Mouse (Mus musculus) bone marrow macrophage, adult 2 months (primary cell): Measurements from ENCODE around the gene Hoxa13. TPM values are rescaled to one million over a fixed set of nuclear protein-coding genes. Genes with fewer than 3 reads are reported as not detected.

Experiments
- H3K27ac ChIP-seq: 2 replicates; pipeline ENCODE4 v1.5.1; 2012; ENCODE audit warnings: low read depth, low read length; ENCODE audit not compliant: insufficient read depth
- H3K4me1 ChIP-seq: 2 replicates; pipeline ENCODE4 v1.6.1; 2012; ENCODE audit warnings: low read length; ENCODE audit not compliant: control insufficient read depth, insufficient read depth
- H3K4me3 ChIP-seq: 2 replicates; pipeline ENCODE4 v1.5.1; 2012; ENCODE audit warnings: mild to moderate bottlenecking, low read length, moderate library complexity; ENCODE audit not compliant: insufficient read depth
- CTCF ChIP-seq: IDR thresholded peaks from 2 replicates; pipeline ENCODE4 v1.5.1; 2012; ENCODE audit warnings: low read depth, mild to moderate bottlenecking, low read length, moderate library complexity
- POLR2A ChIP-seq: IDR thresholded peaks from 2 replicates; pipeline ENCODE4 v1.6.1; 2012; ENCODE audit warnings: mild to moderate bottlenecking, low read depth, low read length, borderline replicate concordance
- polyA plus RNA-seq: library from polyadenylated mRNA; stranded (reverse); fragments of >200 nt; gene quantifications from 2 replicates; pipeline ENCODE4 v1.2.4, GENCODE M21; 2012; ENCODE audit not compliant: missing spikeins, insufficient read depth, insufficient read length

Gene Hoxa13
- polyA plus RNA-seq, 1 experiment, result not detected

- no peak for TF ChIP-seq POLR2A
- no peak for TF ChIP-seq CTCF
- Histone ChIP-seq H3K27ac (no peak overlapping the region), H3K4me3 (peak overlapping the region; percentile 31), H3K4me1 (no peaks in the 10 kb centered on the region)
Observed at GRCm38 (mm10) chr6:52291021-52291860, 30.6 kb upstream of the Hoxa13 start.

GRCm38 (mm10) chr6:52290186-52290585, 29.5 kb upstream of the Hoxa13 start:
- Histone ChIP-seq H3K4me1 (no peaks in the 10 kb centered on the region), H3K4me3 (no peak overlapping the region), H3K27ac (no peak overlapping the region)
- TF ChIP-seq CTCF (no peak), POLR2A (no peak)

GRCm38 (mm10) chr6:52283896-52284295, 23.2 kb upstream of the Hoxa13 start:
- Histone ChIP-seq H3K4me1 (no peaks in the 10 kb centered on the region), H3K27ac (no peak overlapping the region), H3K4me3 (no peak overlapping the region)
- TF ChIP-seq POLR2A, result no peak
- TF ChIP-seq CTCF, result no peak

GRCm38 (mm10) chr6:52281084-52281483, 20.4 kb upstream of the Hoxa13 start:
- H3K4me3 ChIP-seq, result no peak overlapping the region
- H3K4me1 ChIP-seq, result no peaks in the 10 kb centered on the region
- TF ChIP-seq CTCF, result no peak
- TF ChIP-seq POLR2A, result no peak
- no peak overlapping the region for H3K27ac ChIP-seq

GRCm38 (mm10) chr6:52276920-52277319, 16.2 kb upstream of the Hoxa13 start:
- TF ChIP-seq CTCF (no peak), POLR2A (no peak)
- Histone ChIP-seq H3K4me1 (no peaks in the 10 kb centered on the region), H3K27ac (no peak overlapping the region), H3K4me3 (no peak overlapping the region)

GRCm38 (mm10) chr6:52276382-52276781, 15.7 kb upstream of the Hoxa13 start:
- TF ChIP-seq POLR2A (no peak), CTCF (no peak)
- Histone ChIP-seq H3K4me3 (no peak overlapping the region), H3K4me1 (no peaks in the 10 kb centered on the region), H3K27ac (no peak overlapping the region)

GRCm38 (mm10) chr6:52275563-52276280, 15.0 kb upstream of the Hoxa13 start:
- H3K4me3 ChIP-seq, result no peak overlapping the region
- TF ChIP-seq POLR2A (no peak), CTCF (no peak)
- H3K4me1 ChIP-seq, result no peaks in the 10 kb centered on the region
- H3K27ac ChIP-seq, result no peak overlapping the region

- no peaks in the 10 kb centered on the region for H3K4me1 ChIP-seq
- H3K27ac ChIP-seq, result no peak overlapping the region
- H3K4me3 ChIP-seq, result no peak overlapping the region
- TF ChIP-seq CTCF (no peak), POLR2A (no peak)
Observed at GRCm38 (mm10) chr6:52274576-52274975, 13.9 kb upstream of the Hoxa13 start.

- no peaks in the 10 kb centered on the region for H3K4me1 ChIP-seq
- no peak overlapping the region for H3K4me3 ChIP-seq
- TF ChIP-seq CTCF, result no peak
- no peak for TF ChIP-seq POLR2A
- H3K27ac ChIP-seq, result no peak overlapping the region
Observed at GRCm38 (mm10) chr6:52273656-52274280, 13.1 kb upstream of the Hoxa13 start.
